Mouse (Mus musculus): ENCODE measurements around the gene Tead4. TPM values are rescaled to one million over a fixed set of nuclear protein-coding genes. Genes with fewer than 3 reads are reported as not detected.
"Not testable (repeated sequence)": the region's sequence is repeated elsewhere in the genome, so short reads cannot be mapped to it uniquely, and the experiment has no call there.

Gene Tead4
- total and polyA plus RNA-seq, 2 experiments from 2014 or later = 0.17 to 0.82 TPM

- H3K9ac ChIP-seq (replicated peaks; ENCODE audit: low read length, poor library complexity, severe bottlenecking) = no peak overlapping the region
- H3K36me3 ChIP-seq (ENCODE audit: insufficient read depth, low read length) = no peaks in the 10 kb centered on the region
- no peaks in the 10 kb centered on the region for H3K4me1 ChIP-seq (ENCODE audit: insufficient read depth, low read length)
- no peak overlapping the region for H3K4me2 ChIP-seq (ENCODE audit: low read depth, low read length, poor library complexity, severe bottlenecking)
- ATAC-seq (ENCODE audit: low FRiP score) (peak; percentile 63; the same call in 1 of the 2 replicates), DNase-seq (ENCODE audit: low spot score) (peak; percentile 58)
- H3K9me3 ChIP-seq (ENCODE audit: low read length) = no peaks in the 10 kb centered on the region
- H3K27ac ChIP-seq (ENCODE audit: low read depth, low read length) = no peak overlapping the region
- peak; percentile 75 for TF ChIP-seq CTCF (IDR thresholded peaks at IDR 0.05)
- H3K4me3 ChIP-seq (ENCODE audit: low read depth, low read length) = no peak overlapping the region
- 37% methylated on average over 4 of the region's 4 CpGs for WGBS
- no peaks in the 10 kb centered on the region for H3K27me3 ChIP-seq (ENCODE audit: insufficient read depth, low read length)
These were observed 7.7 kb upstream of the Tead4 start for GRCm38 (mm10) chr6:128308311-128308710.

GRCm38 (mm10) chr6:128304801-128305200, 4.2 kb upstream of the Tead4 start:
- no peak for TF ChIP-seq CTCF (IDR thresholded peaks at IDR 0.05)
- ATAC-seq (ENCODE audit: low FRiP score) = no peak

GRCm38 (mm10) chr6:128302640-128303039, 2.0 kb upstream of the Tead4 start:
- not testable (repeated sequence) for H3K9ac ChIP-seq (replicated peaks; ENCODE audit: low read length, poor library complexity, severe bottlenecking); H3K9me3 ChIP-seq (ENCODE audit: low read length); H3K4me3 ChIP-seq (ENCODE audit: low read depth, low read length); H3K36me3 ChIP-seq (ENCODE audit: insufficient read depth, low read length); H3K4me2 ChIP-seq (ENCODE audit: low read depth, low read length, poor library complexity, severe bottlenecking); H3K4me1 ChIP-seq (ENCODE audit: insufficient read depth, low read length); H3K27ac ChIP-seq (ENCODE audit: low read depth, low read length); DNase-seq (ENCODE audit: low spot score); ATAC-seq (ENCODE audit: low FRiP score)
- peaks cover 39% of the 10 kb centered on the region for H3K27me3 ChIP-seq (ENCODE audit: insufficient read depth, low read length)
- WGBS = 72% methylated on average over 3 of the region's 3 CpGs
- TF ChIP-seq CTCF (IDR thresholded peaks at IDR 0.05) = peak; percentile 29

More at GRCm38 (mm10) chr6:128304801-128305200, 4.2 kb upstream of the Tead4 start:
- Histone ChIP-seq H3K36me3 (ENCODE audit: insufficient read depth, low read length) (no peaks in the 10 kb centered on the region), H3K27ac (ENCODE audit: low read depth, low read length) (no peak overlapping the region), H3K27me3 (ENCODE audit: insufficient read depth, low read length) (peaks cover 19% of the 10 kb centered on the region), H3K4me3 (ENCODE audit: low read depth, low read length) (no peak overlapping the region), H3K9me3 (ENCODE audit: low read length) (no peaks in the 10 kb centered on the region), H3K4me2 (ENCODE audit: low read depth, low read length, poor library complexity, severe bottlenecking) (no peak overlapping the region), H3K9ac (replicated peaks; ENCODE audit: low read length, poor library complexity, severe bottlenecking) (no peak overlapping the region), H3K4me1 (ENCODE audit: insufficient read depth, low read length) (peaks cover 2% of the 10 kb centered on the region; the same call in 1 of the 2 replicates)
- WGBS = 73% methylated on average over 4 of the region's 4 CpGs
- DNase-seq (ENCODE audit: low spot score) = no peak

GRCm38 (mm10) chr6:128301891-128302290, 1.3 kb upstream of the Tead4 start:
- no peak for ATAC-seq (ENCODE audit: low FRiP score)

GRCm38 (mm10) chr6:128301458-128301857, 835 bp upstream of the Tead4 start:
- 51% methylated on average over 11 of the region's 11 CpGs for WGBS
- no peak overlapping the region for H3K4me2 ChIP-seq (ENCODE audit: low read depth, low read length, poor library complexity, severe bottlenecking)
- ATAC-seq (ENCODE audit: low FRiP score) (no peak), DNase-seq (ENCODE audit: low spot score) (no peak)
- no peak overlapping the region for H3K4me3 ChIP-seq (ENCODE audit: low read depth, low read length)
- no peaks in the 10 kb centered on the region for H3K9me3 ChIP-seq (ENCODE audit: low read length)
- no peak overlapping the region for H3K9ac ChIP-seq (replicated peaks; ENCODE audit: low read length, poor library complexity, severe bottlenecking)
- peaks cover 39% of the 10 kb centered on the region for H3K27me3 ChIP-seq (ENCODE audit: insufficient read depth, low read length)
- no peak overlapping the region for H3K27ac ChIP-seq (ENCODE audit: low read depth, low read length)
- no peaks in the 10 kb centered on the region for H3K36me3 ChIP-seq (ENCODE audit: insufficient read depth, low read length)
- no peak for TF ChIP-seq CTCF (IDR thresholded peaks at IDR 0.05)
- peaks cover 7% of the 10 kb centered on the region; the same call in 1 of the 2 replicates for H3K4me1 ChIP-seq (ENCODE audit: insufficient read depth, low read length)

More at GRCm38 (mm10) chr6:128301891-128302290, 1.3 kb upstream of the Tead4 start:
- no peak overlapping the region for H3K4me2 ChIP-seq (ENCODE audit: low read depth, low read length, poor library complexity, severe bottlenecking)
- no peak overlapping the region for H3K4me3 ChIP-seq (ENCODE audit: low read depth, low read length)
- no peak for DNase-seq (ENCODE audit: low spot score)
- no peaks in the 10 kb centered on the region for H3K9me3 ChIP-seq (ENCODE audit: low read length)
- 82% methylated on average over 3 of the region's 3 CpGs for WGBS
- H3K27ac ChIP-seq (ENCODE audit: low read depth, low read length) = no peak overlapping the region
- peaks cover 39% of the 10 kb centered on the region for H3K27me3 ChIP-seq (ENCODE audit: insufficient read depth, low read length)
- H3K9ac ChIP-seq (replicated peaks; ENCODE audit: low read length, poor library complexity, severe bottlenecking) = no peak overlapping the region
- TF ChIP-seq CTCF (IDR thresholded peaks at IDR 0.05) = no peak
- H3K4me1 ChIP-seq (ENCODE audit: insufficient read depth, low read length) = peaks cover 7% of the 10 kb centered on the region; the same call in 1 of the 2 replicates
- H3K36me3 ChIP-seq (ENCODE audit: insufficient read depth, low read length) = no peaks in the 10 kb centered on the region

- 2% methylated on average over 25 of the region's 25 CpGs for WGBS
- Histone ChIP-seq H3K9ac (replicated peaks; ENCODE audit: low read length, poor library complexity, severe bottlenecking) (peak overlapping the region; percentile 51), H3K4me3 (ENCODE audit: low read depth, low read length) (peak overlapping the region; percentile 69), H3K9me3 (ENCODE audit: low read length) (no peaks in the 10 kb centered on the region), H3K27me3 (ENCODE audit: insufficient read depth, low read length) (peaks cover 39% of the 10 kb centered on the region), H3K4me2 (ENCODE audit: low read depth, low read length, poor library complexity, severe bottlenecking) (peak overlapping the region; percentile 100), H3K4me1 (ENCODE audit: insufficient read depth, low read length) (peaks cover 7% of the 10 kb centered on the region; the same call in 1 of the 2 replicates), H3K36me3 (ENCODE audit: insufficient read depth, low read length) (no peaks in the 10 kb centered on the region), H3K27ac (ENCODE audit: low read depth, low read length) (no peak overlapping the region)
- no peak for ATAC-seq (ENCODE audit: low FRiP score)
- TF ChIP-seq CTCF (IDR thresholded peaks at IDR 0.05) = no peak
- no peak for DNase-seq (ENCODE audit: low spot score)
These were observed 1.1 kb downstream of the Tead4 start for GRCm38 (mm10) chr6:128299292-128300133.

Data from midbrain, postnatal 0 days (tissue).